11 mouse cellular contexts compared by ENCODE assay signal in genomic region chr12:112214441-112214857, GRCm38 (mm10).
A peak's percentile ranks its signal among the peaks of the same experiment; 100 is the strongest.
DNase-seq lines count a peak whose midpoint lies in the region; ATAC-seq lines count a peak whose summit lies in the region.
"Had no signal": no experiment of that assay in that cellular context is flagged by ENCODE, and none has a peak within 500 bp of the region (broad histone marks: within the 10 kb centered on the region; RNA-seq: fewer than 3 reads in every experiment).

No protein-coding gene starts in this region.

- H3K9me3 ChIP-seq in hindbrain, embryonic 11.5 days (ENCODE audit: control insufficient read depth, low read length) = no peaks in the 10 kb centered on the region
- no peaks in the 10 kb centered on the region for H3K9me3 ChIP-seq in hindbrain, embryonic 16.5 days (ENCODE audit: control insufficient read depth, low read length)
- no peaks in the 10 kb centered on the region for H3K9me3 ChIP-seq in midbrain, embryonic 13.5 days

- 18% methylated on average over 13 of the region's 13 CpGs for WGBS in hindbrain, embryonic 11.5 days
- WGBS in hindbrain, embryonic 16.5 days = 18% methylated on average over 13 of the region's 13 CpGs
- 10% methylated on average over 13 of the region's 13 CpGs for WGBS in midbrain, embryonic 13.5 days

- DNase-seq in hindbrain, embryonic 11.5 days (ENCODE audit: low spot score) = no peak
- peak; percentile 79 to 91 for DNase-seq in adrenal gland, adult (ENCODE audit: inconsistent age in 2 of 2, low spot score in 1 of 2)
- peak; percentile 35 for DNase-seq in embryo, embryonic 9.5 days (ENCODE audit: extremely low spot score)
- DNase-seq in liver = no peak
- DNase-seq in cerebellum, postnatal 36 days = no peak
- no peak for DNase-seq in right cerebral cortex, postnatal 4 days
- DNase-seq: B cell, adult 2 months had no signal

- H3K27ac ChIP-seq in hindbrain, embryonic 11.5 days (ENCODE audit: low read depth, low read length) = 0 out of 2 replicates have a peak overlapping the region, but pooled peaks have one; percentile 6
- no peak overlapping the region for H3K27ac ChIP-seq in hindbrain, embryonic 16.5 days (ENCODE audit: low read depth, low read length)
- H3K27ac ChIP-seq in midbrain, embryonic 13.5 days = peak overlapping the region; percentile 79
- H3K27ac ChIP-seq: liver, embryonic 14.5 days had no signal

- ATAC-seq in hindbrain, embryonic 11.5 days (ENCODE audit: low FRiP score) = peak; percentile 55
- ATAC-seq in hindbrain, embryonic 16.5 days = no peak
- peak; percentile 75 for ATAC-seq in midbrain, embryonic 13.5 days
- ATAC-seq: intestine, embryonic 16.5 days had no signal

- no peaks in the 10 kb centered on the region for H3K36me3 ChIP-seq in hindbrain, embryonic 11.5 days (ENCODE audit: control insufficient read depth, insufficient read depth, low read length)
- no peaks in the 10 kb centered on the region for H3K36me3 ChIP-seq in hindbrain, embryonic 16.5 days (ENCODE audit: control insufficient read depth, insufficient read depth, low read length)
- H3K36me3 ChIP-seq in midbrain, embryonic 13.5 days = no peaks in the 10 kb centered on the region

- H3K4me1 ChIP-seq in hindbrain, embryonic 11.5 days (replicated peaks; ENCODE audit: control insufficient read depth, insufficient read depth, low read length) = peaks cover 7% of the 10 kb centered on the region; the same call in 1 of the 2 replicates
- H3K4me1 ChIP-seq in hindbrain, embryonic 16.5 days (ENCODE audit: control insufficient read depth, insufficient read depth, low read depth, low read length) = peaks cover 11% of the 10 kb centered on the region
- H3K4me1 ChIP-seq in midbrain, embryonic 13.5 days (replicated peaks) = peaks cover 57% of the 10 kb centered on the region

- no peak overlapping the region for H3K9ac ChIP-seq in hindbrain, embryonic 11.5 days (ENCODE audit: low read depth, low read length)
- no peak overlapping the region for H3K9ac ChIP-seq in hindbrain, embryonic 16.5 days (ENCODE audit: low read depth, low read length)
- H3K9ac ChIP-seq in midbrain, embryonic 13.5 days (replicated peaks) = no peak overlapping the region
- H3K9ac ChIP-seq: liver, embryonic 14.5 days had no signal

- H3K4me3 ChIP-seq in hindbrain, embryonic 11.5 days (ENCODE audit: low read depth, low read length) = no peak overlapping the region
- H3K4me3 ChIP-seq in hindbrain, embryonic 16.5 days (ENCODE audit: low read length) = no peak overlapping the region
- H3K4me3 ChIP-seq in midbrain, embryonic 13.5 days (replicated peaks) = no peak overlapping the region

- no peak overlapping the region for H3K4me2 ChIP-seq in hindbrain, embryonic 11.5 days (replicated peaks; ENCODE audit: low read depth, low read length)
- no peak overlapping the region for H3K4me2 ChIP-seq in hindbrain, embryonic 16.5 days (ENCODE audit: low read length)
- H3K4me2 ChIP-seq in midbrain, embryonic 13.5 days (replicated peaks) = no peak overlapping the region

- H3K27me3 ChIP-seq in hindbrain, embryonic 11.5 days (ENCODE audit: control insufficient read depth, insufficient read depth, low read length) = no peaks in the 10 kb centered on the region; the same call in 1 of the 2 replicates
- no peaks in the 10 kb centered on the region; the same call in 1 of the 2 replicates for H3K27me3 ChIP-seq in hindbrain, embryonic 16.5 days (replicated peaks; ENCODE audit: control insufficient read depth, insufficient read depth, low read length)
- peaks cover 7% of the 10 kb centered on the region for H3K27me3 ChIP-seq in midbrain, embryonic 13.5 days

Comparison
In these comparisons a context has a peak if more than half of its experiments do, and no peak if none do; other contexts are left out.
1. DNase-seq: peak in adrenal gland, adult (2 of 2) and embryo, embryonic 9.5 days (single experiment); none in hindbrain, embryonic 11.5 days (single experiment), liver (single experiment), cerebellum, postnatal 36 days (0 of 2) and right cerebral cortex, postnatal 4 days (single experiment).